Mouse (Mus musculus) midbrain, embryonic 16.5 days (tissue): Measurements from ENCODE around the gene Map3k19. TPM values are rescaled to one million over a fixed set of nuclear protein-coding genes. Genes with fewer than 3 reads are reported as not detected.

ENCODE experiments used
- ATAC-seq: fragments of 200-750 bp; cut with Nextera tagmentation; 2 replicates; pipeline ENCODE4 v1.8.0; 2017; ENCODE audit warnings: moderate TSS enrichment
- H3K27ac ChIP-seq: fragments of 300-500 bp; sonication (generic); 2 replicates; pipeline ENCODE4 v1.5.1; 2014; ENCODE audit warnings: mild to moderate bottlenecking, low read length, mixed read lengths
- H3K27me3 ChIP-seq: fragments of 300-500 bp; sonication (generic); 2 replicates; pipeline ENCODE4 v1.6.1; 2014; ENCODE audit warnings: low read depth, low read length, mixed read lengths; ENCODE audit not compliant: control insufficient read depth, insufficient read depth
- H3K36me3 ChIP-seq: fragments of 300-500 bp; sonication (generic); 2 replicates; pipeline ENCODE4 v1.6.1; 2014; ENCODE audit warnings: mild to moderate bottlenecking, low read length, moderate library complexity, mixed read lengths; ENCODE audit not compliant: control insufficient read depth, insufficient read depth
- H3K4me1 ChIP-seq: fragments of 300-500 bp; sonication (generic); 2 replicates; pipeline ENCODE4 v1.6.1; 2014; ENCODE audit warnings: mild to moderate bottlenecking, low read length, mixed read lengths; ENCODE audit not compliant: control insufficient read depth, insufficient read depth
- H3K4me2 ChIP-seq: fragments of 300-500 bp; sonication (generic); 2 replicates; pipeline ENCODE4 v1.6.1; 2014; ENCODE audit warnings: mild to moderate bottlenecking, low read length, mixed read lengths
- H3K4me3 ChIP-seq: fragments of 300-500 bp; sonication (generic); 2 replicates; pipeline ENCODE4 v1.5.1; 2014; ENCODE audit warnings: low read depth, mild to moderate bottlenecking, low read length, moderate library complexity, mixed read lengths
- H3K9ac ChIP-seq: fragments of 300-500 bp; sonication (generic); 2 replicates; pipeline ENCODE4 v1.6.1; 2014; ENCODE audit warnings: low read depth, low read length, mixed read lengths
- H3K9me3 ChIP-seq: fragments of 300-500 bp; sonication (generic); replicated peaks from 2 replicates; pipeline ENCODE4 v1.6.1; 2014; ENCODE audit warnings: mild to moderate bottlenecking, low read length, mixed read lengths; ENCODE audit not compliant: control insufficient read depth, poor library complexity, severe bottlenecking
- WGBS: fragments of 180-500 bp; shearing (Covaris S2); extraction: QIAGEN DNeasy Blood & Tissue Kit; methylation state at CpG from one replicate; pipeline ENCODE4 v1.1.7; 2014; 5-methylcytosine and 5-hydroxymethylcytosine counted together
- polyA plus RNA-seq: library from polyadenylated mRNA; unstranded; fragments of >200 nt; fragmentation: Nextera tagmentation; extraction: Ambion mirVana; gene quantifications from 2 replicates; pipeline ENCODE4 v1.2.1, GENCODE M21; 2015

Gene Map3k19
- polyA plus RNA-seq, 1 experiment from 2014 or later = 0.94 TPM

DNA sequence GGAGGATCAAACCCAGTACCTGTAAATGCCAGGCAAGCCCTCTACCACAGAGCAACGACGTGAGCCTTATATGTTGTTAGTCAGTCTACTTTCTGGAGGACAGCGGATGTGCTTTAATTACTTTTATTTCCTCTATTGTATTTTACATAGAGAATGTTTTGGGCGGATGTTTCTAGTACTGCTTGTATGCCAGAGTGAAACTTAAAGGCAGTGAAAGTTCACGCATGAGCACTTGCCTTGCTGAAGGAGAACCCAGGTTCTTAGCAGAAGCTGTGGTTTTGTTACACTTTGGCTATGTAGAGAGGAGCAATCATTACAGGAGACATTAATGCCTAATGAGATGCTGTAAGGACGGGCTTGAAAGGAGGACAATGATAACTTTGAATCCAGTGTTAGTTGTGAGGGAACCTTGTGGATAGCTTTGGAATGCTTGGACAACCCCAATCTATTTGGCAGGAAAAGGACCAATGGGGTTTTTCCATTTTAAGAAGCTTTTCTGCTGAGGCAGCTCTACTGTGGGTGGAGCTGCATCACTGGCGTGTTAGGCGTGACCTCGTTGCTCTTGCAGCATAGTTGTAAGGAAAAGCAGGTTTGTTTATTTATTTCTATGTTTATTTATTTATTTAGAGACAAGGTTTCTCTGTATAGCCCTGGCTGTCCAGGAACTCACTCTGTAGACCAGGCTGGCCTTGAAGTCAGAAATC lies 4.3 kb upstream of the Map3k19 start:
- Histone ChIP-seq H3K27me3 (no peaks in the 10 kb centered on the region), H3K4me3 (no peak overlapping the region), H3K27ac (no peak overlapping the region), H3K4me1 (no peaks in the 10 kb centered on the region), H3K9me3 (no peaks in the 10 kb centered on the region), H3K9ac (no peak overlapping the region), H3K4me2 (no peak overlapping the region), H3K36me3 (no peaks in the 10 kb centered on the region)
- ATAC-seq = no peak
- 88% methylated on average over 9 of the region's 9 CpGs for WGBS

- Histone ChIP-seq H3K4me1 (no peaks in the 10 kb centered on the region), H3K4me3 (no peak overlapping the region), H3K27me3 (no peaks in the 10 kb centered on the region), H3K36me3 (no peaks in the 10 kb centered on the region), H3K9me3 (peaks cover 3% of the 10 kb centered on the region; the same call in 1 of the 2 replicates), H3K4me2 (no peak overlapping the region), H3K9ac (no peak overlapping the region), H3K27ac (no peak overlapping the region)
- no peak for ATAC-seq
- WGBS = 86% methylated on average over 7 of the region's 7 CpGs
Measured at GRCm38 (mm10) chr1:127850075-127850610, 4.7 kb downstream of the Map3k19 start.

- no peaks in the 10 kb centered on the region for H3K9me3 ChIP-seq
- H3K27me3 ChIP-seq = no peaks in the 10 kb centered on the region
- no peaks in the 10 kb centered on the region for H3K4me1 ChIP-seq
- H3K9ac ChIP-seq = no peak overlapping the region
- H3K4me3 ChIP-seq = no peak overlapping the region
- no peak overlapping the region for H3K27ac ChIP-seq
- H3K4me2 ChIP-seq = no peak overlapping the region
- ATAC-seq = no peak
- no peaks in the 10 kb centered on the region for H3K36me3 ChIP-seq
- 81% methylated on average over 5 of the region's 5 CpGs for WGBS
Measured at GRCm38 (mm10) chr1:127845472-127845871, 9.4 kb downstream of the Map3k19 start.

DNA sequence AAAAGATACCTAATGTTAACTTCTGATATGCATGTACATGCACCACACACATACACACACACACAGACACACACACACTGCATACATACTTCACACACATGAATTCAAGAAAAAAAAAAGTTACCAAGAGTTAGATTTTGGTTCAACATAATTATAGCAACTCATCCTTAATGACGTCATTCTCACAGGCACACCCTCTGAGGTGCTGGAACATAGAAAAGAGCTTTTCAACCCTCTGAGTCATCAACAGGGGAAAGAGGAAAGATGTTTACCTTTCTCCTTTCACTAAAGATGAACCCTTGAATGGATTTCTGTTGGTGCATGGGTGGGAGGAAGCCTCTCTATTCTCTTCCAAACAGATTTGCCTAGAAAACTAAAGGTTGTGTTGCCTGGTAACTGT lies 16.2 kb downstream of the Map3k19 start:
- no peaks in the 10 kb centered on the region for H3K9me3 ChIP-seq
- no peak overlapping the region for H3K9ac ChIP-seq
- H3K4me1 ChIP-seq = no peaks in the 10 kb centered on the region
- H3K36me3 ChIP-seq = no peaks in the 10 kb centered on the region
- no peaks in the 10 kb centered on the region for H3K27me3 ChIP-seq
- ATAC-seq = no peak
- no peak overlapping the region for H3K27ac ChIP-seq
- no peak overlapping the region for H3K4me2 ChIP-seq
- H3K4me3 ChIP-seq = no peak overlapping the region
- 67% methylated on average over 1 of the region's 1 CpGs for WGBS

DNA sequence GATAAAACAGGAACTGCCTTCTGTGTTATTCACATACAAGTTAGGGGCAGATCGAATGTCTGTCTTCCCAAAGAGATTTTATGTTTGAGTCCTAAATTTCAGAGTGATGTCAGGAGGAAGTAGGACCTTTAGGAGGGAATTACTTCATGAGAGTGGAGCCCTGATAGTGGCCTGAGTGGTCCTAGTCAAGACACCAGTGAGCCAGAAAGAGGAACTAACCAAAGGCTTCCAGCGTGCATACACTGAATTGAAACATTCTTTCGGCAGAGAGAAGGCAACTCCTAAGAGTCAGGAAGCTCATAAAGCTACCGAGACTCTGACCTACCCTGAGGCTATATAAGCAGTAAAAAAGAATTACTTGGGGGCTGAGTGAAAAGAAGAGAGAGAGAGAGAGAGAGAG lies 18.2 kb downstream of the Map3k19 start:
- ATAC-seq = no peak
- Histone ChIP-seq H3K9me3 (no peaks in the 10 kb centered on the region), H3K9ac (no peak overlapping the region), H3K27me3 (no peaks in the 10 kb centered on the region), H3K4me3 (no peak overlapping the region), H3K27ac (no peak overlapping the region), H3K36me3 (no peaks in the 10 kb centered on the region), H3K4me1 (no peaks in the 10 kb centered on the region), H3K4me2 (no peak overlapping the region)
- WGBS = 61% methylated on average over 4 of the region's 4 CpGs

DNA sequence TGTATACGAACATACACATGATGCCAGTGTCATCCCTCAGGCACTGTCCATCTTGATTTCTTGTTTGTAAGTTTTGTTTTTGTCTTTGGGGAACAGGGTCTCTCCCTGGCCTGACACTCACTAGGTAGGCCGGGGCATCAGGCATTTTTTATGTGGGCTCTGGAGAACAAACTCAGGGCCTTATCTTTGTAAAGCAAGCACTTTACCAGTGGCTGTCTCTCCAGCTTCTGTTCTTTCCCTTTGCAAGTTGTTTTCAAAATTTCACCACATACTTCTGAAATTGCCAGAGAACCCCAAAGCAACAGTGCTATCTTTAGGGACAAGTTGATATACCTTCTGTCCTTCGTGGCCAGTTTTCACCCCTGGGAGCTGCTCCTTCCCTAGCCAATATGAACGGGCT lies 20.6 kb downstream of the Map3k19 start:
- no peak for ATAC-seq
- H3K4me1 ChIP-seq = no peaks in the 10 kb centered on the region
- 72% methylated on average over 4 of the region's 4 CpGs for WGBS

GRCm38 (mm10) chr1:127833714-127834113 lies 21.1 kb downstream of the Map3k19 start:
- ATAC-seq = no peak
- Histone ChIP-seq H3K9ac (no peak overlapping the region), H3K36me3 (no peaks in the 10 kb centered on the region), H3K4me3 (no peak overlapping the region), H3K27ac (no peak overlapping the region), H3K4me1 (no peaks in the 10 kb centered on the region), H3K9me3 (no peaks in the 10 kb centered on the region), H3K27me3 (no peaks in the 10 kb centered on the region), H3K4me2 (no peak overlapping the region)
- WGBS = 51% methylated on average over 2 of the region's 2 CpGs

More for the DNA sequence above, 20.6 kb downstream of the Map3k19 start:
- Histone ChIP-seq H3K9ac (no peak overlapping the region), H3K4me2 (no peak overlapping the region), H3K36me3 (no peaks in the 10 kb centered on the region), H3K27me3 (no peaks in the 10 kb centered on the region), H3K27ac (no peak overlapping the region), H3K9me3 (no peaks in the 10 kb centered on the region), H3K4me3 (no peak overlapping the region)

DNA sequence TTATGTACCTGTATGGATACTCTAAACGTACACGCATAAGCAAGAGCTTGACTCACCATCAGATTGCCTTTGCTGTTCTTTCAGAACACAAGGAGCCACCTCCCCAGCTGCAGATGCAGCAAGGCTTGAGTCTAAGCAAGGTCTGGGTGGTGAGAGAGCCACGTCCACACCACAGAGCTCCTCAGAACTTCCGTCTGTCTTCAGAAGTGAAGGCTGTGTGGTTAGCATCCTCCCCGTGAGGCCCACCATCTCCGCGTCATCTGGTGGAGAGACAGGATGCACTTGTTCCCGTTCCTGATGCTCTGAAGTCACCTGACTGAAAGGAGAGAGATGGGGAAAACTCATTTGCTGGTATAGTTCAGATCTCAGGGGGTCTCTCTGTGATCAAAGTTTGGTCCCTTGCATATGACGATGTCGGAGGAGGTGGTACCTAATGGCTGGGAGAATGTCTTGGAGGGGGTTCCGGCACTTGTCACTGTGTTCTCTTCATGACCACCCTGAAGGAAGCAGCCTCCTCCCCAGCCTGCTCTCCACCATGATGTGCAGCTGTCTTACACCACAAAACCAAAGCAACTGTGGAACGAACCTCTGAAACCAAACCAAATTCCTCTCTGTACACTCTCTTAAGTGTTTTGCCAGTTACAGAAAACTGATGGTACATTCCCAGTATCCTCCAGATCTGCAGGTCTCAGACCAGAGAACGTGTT lies 24.5 kb downstream of the Map3k19 start:
- ATAC-seq = no peak
- H3K27me3 ChIP-seq = no peaks in the 10 kb centered on the region
- no peak overlapping the region for H3K4me2 ChIP-seq
- no peak overlapping the region for H3K9ac ChIP-seq
- no peaks in the 10 kb centered on the region for H3K4me1 ChIP-seq
- H3K36me3 ChIP-seq = no peaks in the 10 kb centered on the region
- H3K4me3 ChIP-seq = no peak overlapping the region
- H3K27ac ChIP-seq = no peak overlapping the region
- 88% methylated on average over 13 of the region's 13 CpGs for WGBS
- no peaks in the 10 kb centered on the region for H3K9me3 ChIP-seq

DNA sequence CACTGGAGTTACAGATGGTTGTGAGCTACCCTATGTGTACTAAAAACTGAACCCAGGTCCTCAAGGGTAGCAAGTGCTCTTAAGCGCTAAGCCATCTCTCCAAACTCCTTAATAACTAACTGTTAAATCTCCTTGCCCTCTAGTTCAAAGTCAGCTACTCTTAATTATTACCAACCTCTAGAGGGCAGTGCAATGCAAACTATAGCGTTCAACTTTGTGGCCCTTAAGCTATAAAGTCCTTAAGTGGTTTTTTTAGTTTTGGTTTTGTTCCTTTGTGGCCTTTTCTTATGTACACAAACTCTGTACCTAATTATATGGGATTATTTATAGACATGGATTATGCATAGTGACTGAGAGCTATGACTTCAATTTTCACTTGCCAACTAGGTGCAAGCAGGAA lies 27.5 kb downstream of the Map3k19 start:
- Histone ChIP-seq H3K4me1 (no peaks in the 10 kb centered on the region), H3K27ac (no peak overlapping the region), H3K9ac (no peak overlapping the region), H3K9me3 (no peaks in the 10 kb centered on the region), H3K4me2 (no peak overlapping the region), H3K36me3 (no peaks in the 10 kb centered on the region), H3K27me3 (no peaks in the 10 kb centered on the region), H3K4me3 (no peak overlapping the region)
- ATAC-seq = no peak
- WGBS = 15% methylated on average over 2 of the region's 2 CpGs
